Mouse (Mus musculus) liver, postnatal 0 days (tissue): ENCODE results near the gene Fam243.

Source experiments
- CTCF ChIP-seq: sonication (generic); IDR thresholded peaks from 2 replicates; pipeline ENCODE4 v1.5.1; 2016; ENCODE audit warnings: antibody characterized with exemption, low read depth
- EP300 ChIP-seq: IDR thresholded peaks from 2 replicates; pipeline ENCODE4 v1.6.1; 2016; ENCODE audit warnings: antibody characterized with exemption, low read depth, mild to moderate bottlenecking

GRCm38 (mm10) chr16:92275526-92275925, 45.7 kb downstream of the Fam243 start:
- TF ChIP-seq CTCF: no peak
- TF ChIP-seq EP300: no peak
